Mouse (Mus musculus) hindbrain, postnatal 0 days (tissue): ENCODE measurements around the gene Iyd. TPM values are rescaled to one million over a fixed set of nuclear protein-coding genes. Genes with fewer than 3 reads are reported as not detected.

ENCODE experiments used
- ATAC-seq: fragments of 200-750 bp; cut with Nextera tagmentation; 2 replicates; pipeline ENCODE4 v1.8.0; 2017; ENCODE audit warnings: mild to moderate bottlenecking, moderate TSS enrichment, moderate library complexity
- DNase-seq: peaks from one replicate; pipeline ENCODE4 v3.0.0-alpha.2; 2015; ENCODE audit warnings: low spot score
- H3K27ac ChIP-seq: fragments of 300-500 bp; sonication (generic); 2 replicates; pipeline ENCODE4 v1.5.1; 2014; ENCODE audit warnings: mild to moderate bottlenecking
- H3K27me3 ChIP-seq: fragments of 300-500 bp; sonication (generic); 2 replicates; pipeline ENCODE4 v1.6.1; 2014; ENCODE audit warnings: low read length, mixed read lengths; ENCODE audit not compliant: insufficient read depth
- H3K36me3 ChIP-seq: fragments of 300-500 bp; sonication (generic); 2 replicates; pipeline ENCODE4 v1.6.1; 2014; ENCODE audit warnings: low read length, mixed read lengths; ENCODE audit not compliant: insufficient read depth
- H3K4me1 ChIP-seq: fragments of 300-500 bp; sonication (generic); 2 replicates; pipeline ENCODE4 v1.6.1; 2014; ENCODE audit warnings: antibody characterized with exemption, low read length, mixed read lengths; ENCODE audit not compliant: insufficient read depth
- H3K4me2 ChIP-seq: fragments of 300-500 bp; sonication (generic); 2 replicates; pipeline ENCODE4 v1.6.1; 2014; ENCODE audit warnings: low read depth, mild to moderate bottlenecking, low read length, moderate library complexity, mixed read lengths
- H3K4me3 ChIP-seq: fragments of 300-500 bp; sonication (generic); 2 replicates; pipeline ENCODE4 v1.5.1; 2014; ENCODE audit warnings: low read length
- H3K9ac ChIP-seq: fragments of 300-500 bp; sonication (generic); replicated peaks from 2 replicates; pipeline ENCODE4 v1.6.1; 2014; ENCODE audit warnings: mild to moderate bottlenecking, low read length, moderate library complexity, mixed read lengths
- H3K9me3 ChIP-seq: fragments of 300-500 bp; sonication (generic); 2 replicates; pipeline ENCODE4 v1.6.1; 2016; ENCODE audit warnings: low read length, mixed read lengths
- CTCF ChIP-seq: IDR thresholded peaks from 2 replicates; pipeline ENCODE4 v1.5.1; 2016; ENCODE audit warnings: antibody characterized with exemption, control low read depth, low read depth
- WGBS: fragments of 180-500 bp; shearing (Covaris S2); extraction: QIAGEN DNeasy Blood & Tissue Kit; methylation state at CpG from one replicate; pipeline ENCODE4 v1.1.7; 2014; 5-methylcytosine and 5-hydroxymethylcytosine counted together
- polyA plus RNA-seq: library from polyadenylated mRNA; unstranded; fragments of >200 nt; fragmentation: Nextera tagmentation; extraction: Ambion mirVana; gene quantifications from 2 replicates; pipeline ENCODE4 v1.2.1, GENCODE M21; 2015
- total RNA-seq: library from RNA; depleted of rRNA; stranded (reverse); fragments of >200 nt; gene quantifications from 2 replicates; pipeline ENCODE4 v1.2.3, GENCODE M21; 2014

Gene Iyd
- total and polyA plus RNA-seq, 2 experiments from 2014 or later: 0.47 to 0.76 TPM

DNA sequence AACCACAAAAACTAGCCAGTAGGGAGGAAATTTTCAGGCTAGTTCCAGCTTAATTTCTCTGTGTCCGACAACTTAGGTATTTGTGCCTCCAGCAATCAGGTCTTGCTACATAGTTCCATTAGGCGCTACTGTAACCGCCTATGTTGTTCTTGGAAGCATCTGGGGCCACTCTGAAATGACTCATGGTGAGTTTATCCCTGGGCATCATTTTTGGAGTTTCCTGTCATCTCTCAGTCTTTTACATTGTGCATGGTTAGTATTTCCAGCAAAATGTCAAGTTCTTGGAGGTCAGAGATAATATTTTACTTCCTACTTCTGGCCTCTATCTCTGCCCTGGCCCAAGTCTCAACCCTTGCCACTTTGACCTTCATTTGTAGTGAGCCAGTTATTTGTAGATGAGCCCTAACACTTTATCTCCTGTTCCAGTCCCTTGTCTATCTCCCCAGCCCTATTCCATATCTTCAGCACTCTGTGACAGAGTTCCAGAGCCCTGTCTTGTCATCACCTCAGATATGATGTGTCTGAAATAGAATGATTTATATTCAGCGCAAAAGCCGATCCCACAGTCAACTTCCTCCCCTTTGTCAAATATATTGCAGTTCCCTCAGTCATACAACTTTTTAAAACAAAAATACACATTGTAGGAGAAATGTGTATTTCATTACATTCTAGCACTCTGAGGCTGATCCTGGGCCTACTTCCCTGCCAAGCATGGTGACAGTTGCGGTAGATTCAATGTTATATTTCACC lies 16.8 kb upstream of the Iyd start:
- Histone ChIP-seq H3K4me3 (no peak overlapping the region), H3K9ac (no peak overlapping the region), H3K36me3 (no peaks in the 10 kb centered on the region), H3K9me3 (no peaks in the 10 kb centered on the region), H3K4me1 (no peaks in the 10 kb centered on the region), H3K27me3 (no peaks in the 10 kb centered on the region), H3K27ac (no peak overlapping the region), H3K4me2 (no peak overlapping the region)
- 94% methylated on average over 6 of the region's 6 CpGs for WGBS
- DNase-seq (no peak), ATAC-seq (no peak)
- TF ChIP-seq CTCF: no peak

DNA sequence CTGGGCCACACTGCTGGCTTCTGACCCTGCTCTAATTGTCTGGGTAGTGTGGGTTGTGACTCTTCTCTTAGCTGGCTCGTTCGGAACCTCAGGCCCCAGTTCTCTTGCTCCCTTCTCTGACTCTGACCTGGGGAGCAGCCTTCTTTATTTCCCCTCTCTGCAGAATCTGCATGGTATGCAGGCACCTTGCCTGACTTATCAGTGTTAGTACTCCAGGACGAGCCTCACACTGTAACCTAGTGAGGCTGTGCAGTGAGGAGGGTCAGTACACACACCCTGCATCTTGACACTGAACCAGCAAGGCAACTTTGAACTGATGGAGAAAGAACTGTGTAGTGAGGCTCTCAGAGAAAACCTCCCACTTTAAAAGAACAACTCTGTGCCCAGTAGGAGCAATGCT lies 15.5 kb upstream of the Iyd start:
- Histone ChIP-seq H3K4me3 (no peak overlapping the region), H3K27ac (no peak overlapping the region), H3K4me2 (no peak overlapping the region), H3K36me3 (no peaks in the 10 kb centered on the region), H3K27me3 (no peaks in the 10 kb centered on the region), H3K9me3 (no peaks in the 10 kb centered on the region), H3K9ac (no peak overlapping the region), H3K4me1 (no peaks in the 10 kb centered on the region)
- WGBS: 72% methylated on average over 3 of the region's 3 CpGs
- no peak for ATAC-seq
- no peak for TF ChIP-seq CTCF
- DNase-seq: no peak

DNA sequence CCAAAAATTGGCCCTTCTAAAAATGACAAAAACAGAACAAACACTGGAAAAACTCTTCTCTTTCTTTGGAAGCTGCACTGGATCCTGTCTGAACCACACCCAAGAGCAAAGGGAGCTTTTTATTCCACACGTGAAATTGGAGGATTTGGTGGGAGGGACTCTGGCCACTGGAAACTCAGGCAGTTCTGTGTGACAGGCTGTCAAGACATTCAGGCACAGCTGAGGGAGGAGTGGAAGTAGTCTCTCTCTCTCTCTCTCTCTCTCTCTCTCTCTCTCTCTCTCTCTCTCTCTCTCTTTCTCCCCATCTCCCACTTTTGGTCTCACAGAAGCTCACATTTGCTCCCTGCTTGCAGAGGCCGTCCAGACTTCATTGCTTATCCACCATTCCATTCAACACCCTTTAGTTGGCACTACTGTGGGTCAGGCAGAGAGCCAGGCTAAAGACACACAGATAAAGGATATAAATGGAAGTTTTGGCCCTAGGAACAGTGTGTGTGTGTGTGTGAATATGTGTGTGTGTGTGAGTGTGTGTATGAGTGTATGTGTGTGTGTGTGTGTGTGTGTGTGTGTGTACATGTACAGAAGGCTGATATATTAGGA lies 14.5 kb upstream of the Iyd start:
- TF ChIP-seq CTCF: no peak
- no peak for DNase-seq
- WGBS: 18% methylated on average over 2 of the region's 2 CpGs
- Histone ChIP-seq H3K36me3 (no peaks in the 10 kb centered on the region), H3K4me2 (no peak overlapping the region), H3K9me3 (no peaks in the 10 kb centered on the region), H3K27me3 (no peaks in the 10 kb centered on the region), H3K4me3 (no peak overlapping the region), H3K27ac (no peak overlapping the region), H3K9ac (no peak overlapping the region), H3K4me1 (no peaks in the 10 kb centered on the region)
- ATAC-seq: 0 out of 2 replicates have a peak, but pooled peaks have one; percentile 30

DNA sequence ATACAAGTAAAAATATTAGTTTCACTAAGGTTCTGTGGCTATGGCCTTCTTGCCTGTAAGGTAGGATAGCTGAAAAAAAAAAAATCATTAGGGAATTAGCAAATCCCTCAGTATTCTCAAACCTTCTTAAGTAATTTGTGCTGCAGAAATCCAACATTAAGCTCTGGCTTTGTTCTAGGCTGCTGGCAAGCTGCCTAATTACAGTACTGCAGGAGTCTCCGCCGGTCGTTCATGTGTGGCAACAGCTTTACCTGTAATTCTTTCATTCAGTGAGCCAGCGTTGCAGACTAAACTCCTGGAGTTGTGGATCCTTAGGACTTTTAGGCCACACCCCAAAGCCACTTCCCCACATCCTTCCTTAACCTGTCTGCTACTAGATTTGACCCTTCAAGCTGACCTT lies 10.2 kb upstream of the Iyd start:
- ATAC-seq: no peak
- 31% methylated on average over 4 of the region's 4 CpGs for WGBS
- no peak overlapping the region for H3K9ac ChIP-seq
- TF ChIP-seq CTCF: no peak
- H3K27me3 ChIP-seq: no peaks in the 10 kb centered on the region; the same call in 1 of the 2 replicates
- H3K4me2 ChIP-seq: no peak overlapping the region
- H3K27ac ChIP-seq: no peak overlapping the region
- H3K9me3 ChIP-seq: no peaks in the 10 kb centered on the region
- no peaks in the 10 kb centered on the region for H3K4me1 ChIP-seq
- no peaks in the 10 kb centered on the region for H3K36me3 ChIP-seq
- no peak overlapping the region for H3K4me3 ChIP-seq
- peak; percentile 76 for DNase-seq

DNA sequence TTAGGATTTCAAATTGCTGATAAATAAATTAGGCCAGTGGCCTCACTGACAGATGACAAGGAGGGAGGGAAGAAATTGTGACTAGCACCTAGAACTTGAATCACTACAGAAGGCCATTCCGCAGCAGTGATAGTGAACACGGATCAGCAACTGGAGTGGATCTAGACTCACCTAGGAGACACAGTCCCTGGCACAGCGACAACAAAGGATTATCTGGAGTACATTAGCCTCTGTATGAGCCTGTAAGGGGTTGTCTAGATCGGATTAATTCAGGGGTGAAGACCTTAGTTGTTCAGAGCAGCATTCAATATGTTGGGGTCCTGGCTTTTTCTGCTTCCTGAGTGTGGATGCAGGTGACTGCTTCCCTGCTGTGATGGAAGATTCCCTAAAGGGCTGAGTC lies 9.4 kb upstream of the Iyd start:
- Histone ChIP-seq H3K9me3 (no peaks in the 10 kb centered on the region), H3K27ac (no peak overlapping the region), H3K36me3 (no peaks in the 10 kb centered on the region), H3K4me3 (no peak overlapping the region), H3K27me3 (no peaks in the 10 kb centered on the region; the same call in 1 of the 2 replicates), H3K4me1 (no peaks in the 10 kb centered on the region), H3K4me2 (no peak overlapping the region), H3K9ac (no peak overlapping the region)
- TF ChIP-seq CTCF: no peak
- WGBS: 59% methylated on average over 4 of the region's 4 CpGs
- ATAC-seq (no peak), DNase-seq (no peak)

DNA sequence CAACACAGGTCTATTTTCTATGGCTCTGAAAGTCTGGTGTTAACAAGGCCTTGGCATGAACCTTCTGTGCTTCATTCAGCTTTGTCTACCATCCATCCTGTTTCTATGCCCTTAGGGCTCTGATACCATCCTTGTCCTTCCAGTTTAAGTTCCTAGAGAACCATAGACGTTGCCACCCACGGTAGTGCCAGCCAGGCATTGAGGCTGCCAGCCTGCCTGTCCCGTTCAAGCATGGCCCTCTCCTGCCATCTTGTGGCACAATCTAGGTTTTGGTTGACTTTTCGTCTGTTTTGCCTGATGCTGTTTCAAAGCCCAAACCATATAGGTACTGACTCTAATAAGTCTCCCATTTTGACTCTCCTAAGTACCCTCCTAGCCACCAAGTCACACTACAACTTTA lies 8.7 kb upstream of the Iyd start:
- peak; percentile 99 for TF ChIP-seq CTCF

DNA sequence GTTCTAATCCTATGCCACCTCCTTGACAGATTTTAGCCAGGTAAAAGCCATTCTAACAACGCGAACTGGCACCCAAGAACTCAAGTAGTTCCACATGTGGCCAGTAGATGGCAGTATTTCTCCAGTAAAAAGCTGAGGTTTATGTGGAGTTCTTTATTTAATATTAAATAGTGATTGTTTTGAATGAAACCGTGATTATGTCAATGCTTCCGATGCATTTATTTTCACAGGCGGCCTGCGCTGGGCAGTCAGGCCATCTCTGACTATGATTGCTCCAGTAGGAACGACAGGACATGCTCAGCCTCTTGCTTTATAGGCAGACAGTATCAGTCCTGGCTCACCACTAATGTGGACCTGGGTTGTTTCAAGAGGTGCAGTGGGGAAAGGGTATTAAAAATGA lies 5.6 kb upstream of the Iyd start:
- DNase-seq (peak; percentile 73), ATAC-seq (no peak)
- Histone ChIP-seq H3K27ac (no peak overlapping the region), H3K4me1 (no peaks in the 10 kb centered on the region), H3K9me3 (no peaks in the 10 kb centered on the region), H3K4me3 (no peak overlapping the region), H3K9ac (no peak overlapping the region), H3K4me2 (peak overlapping the region; percentile 51), H3K36me3 (no peaks in the 10 kb centered on the region), H3K27me3 (no peaks in the 10 kb centered on the region; the same call in 1 of the 2 replicates)
- 3% methylated on average over 7 of the region's 7 CpGs for WGBS
- TF ChIP-seq CTCF: peak; percentile 84

More for the DNA sequence above, 8.7 kb upstream of the Iyd start:
- Histone ChIP-seq H3K27ac (no peak overlapping the region), H3K36me3 (no peaks in the 10 kb centered on the region), H3K27me3 (no peaks in the 10 kb centered on the region; the same call in 1 of the 2 replicates), H3K4me2 (no peak overlapping the region), H3K4me3 (no peak overlapping the region), H3K4me1 (no peaks in the 10 kb centered on the region), H3K9me3 (no peaks in the 10 kb centered on the region), H3K9ac (no peak overlapping the region)
- DNase-seq: peak; percentile 93
- peak; percentile 82 for ATAC-seq
- WGBS: 3% methylated on average over 4 of the region's 4 CpGs
